Mouse (Mus musculus) stomach, embryonic 15.5 days (tissue): ENCODE measurements at regions not wholly inside any gene's neighbourhood (a gene's known extent, or its start where the extent isn't known, plus 50 kb on each side); places are given as distances from the start of the nearest gene placed in this dataset.

Experiments used
- ATAC-seq: fragments of 200-750 bp; cut with Nextera tagmentation; 2 replicates; pipeline ENCODE4 v1.8.0; 2017; ENCODE audit warnings: low read depth, moderate number of reproducible peaks, moderate TSS enrichment; ENCODE audit not compliant: insufficient read depth, low FRiP score
- H3K27ac ChIP-seq: fragments of 300-500 bp; sonication (generic); 2 replicates; pipeline ENCODE4 v1.5.1; 2015; ENCODE audit warnings: mild to moderate bottlenecking, inconsistent platforms
- H3K27me3 ChIP-seq: fragments of 300-500 bp; sonication (generic); replicated peaks from 2 replicates; pipeline ENCODE4 v1.6.1; 2015; ENCODE audit warnings: inconsistent platforms
- H3K36me3 ChIP-seq: fragments of 300-500 bp; sonication (generic); 2 replicates; pipeline ENCODE4 v1.6.1; 2015; ENCODE audit warnings: inconsistent platforms
- H3K4me1 ChIP-seq: fragments of 300-500 bp; sonication (generic); 2 replicates; pipeline ENCODE4 v1.6.1; 2015; ENCODE audit warnings: inconsistent platforms
- H3K4me2 ChIP-seq: fragments of 300-500 bp; sonication (generic); 2 replicates; pipeline ENCODE4 v1.6.1; 2015; ENCODE audit warnings: mild to moderate bottlenecking, inconsistent platforms
- H3K4me3 ChIP-seq: fragments of 300-500 bp; sonication (generic); replicated peaks from 2 replicates; pipeline ENCODE4 v1.5.1; 2015; ENCODE audit warnings: inconsistent platforms
- H3K9ac ChIP-seq: fragments of 300-500 bp; sonication (generic); 2 replicates; pipeline ENCODE4 v1.6.1; 2015; ENCODE audit warnings: inconsistent platforms
- H3K9me3 ChIP-seq: fragments of 300-500 bp; sonication (generic); 2 replicates; pipeline ENCODE4 v1.6.1; 2016; ENCODE audit warnings: inconsistent platforms
- WGBS: fragments of 180-500 bp; shearing (Covaris S2); methylation state at CpG from one replicate; pipeline ENCODE4 v1.1.7; 2015; 5-methylcytosine and 5-hydroxymethylcytosine counted together

DNA sequence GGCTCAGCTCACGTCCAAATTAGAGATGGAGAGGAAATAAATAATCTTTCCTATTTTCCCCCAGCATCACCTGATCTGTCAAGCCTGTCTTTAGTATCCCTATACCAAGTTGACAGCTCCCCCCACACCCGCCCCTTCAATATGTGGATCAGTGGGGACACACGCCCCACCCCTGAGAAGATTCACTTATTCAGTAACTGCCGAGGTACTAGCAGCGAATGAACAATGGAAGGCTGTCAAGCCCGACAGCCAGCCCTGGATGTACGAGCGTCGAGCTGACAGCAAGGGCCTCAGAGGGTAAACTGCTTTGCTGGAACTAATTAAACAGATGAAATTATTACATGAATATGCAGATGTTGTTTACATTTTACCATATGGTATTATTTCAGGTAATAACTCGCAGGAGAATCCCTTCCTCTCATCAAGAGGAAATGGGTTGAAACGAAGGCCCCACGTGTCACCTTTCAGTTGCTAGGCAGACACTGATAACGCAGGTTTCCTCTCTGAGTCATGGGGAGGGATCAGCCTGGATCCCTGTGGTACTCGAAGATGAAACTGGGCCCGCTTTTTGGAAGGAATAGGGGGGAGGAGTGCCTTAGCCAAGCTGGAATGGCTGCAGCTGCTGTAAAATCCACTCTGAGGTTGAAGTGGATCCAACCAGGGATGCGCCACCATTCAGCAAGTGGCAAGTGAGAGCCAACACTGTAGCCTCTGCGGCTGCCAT is 319.7 kb downstream of the Nr2f2 start:
- no peaks in the 10 kb centered on the region for H3K9me3 ChIP-seq
- no peaks in the 10 kb centered on the region for H3K27me3 ChIP-seq
- no peaks in the 10 kb centered on the region for H3K4me1 ChIP-seq
- no peak overlapping the region for H3K27ac ChIP-seq
- no peak overlapping the region for H3K4me3 ChIP-seq
- no peak overlapping the region for H3K4me2 ChIP-seq
- H3K9ac ChIP-seq = no peak overlapping the region
- WGBS = 64% methylated on average over 17 of the region's 17 CpGs
- no peak for ATAC-seq
- H3K36me3 ChIP-seq = no peaks in the 10 kb centered on the region

DNA sequence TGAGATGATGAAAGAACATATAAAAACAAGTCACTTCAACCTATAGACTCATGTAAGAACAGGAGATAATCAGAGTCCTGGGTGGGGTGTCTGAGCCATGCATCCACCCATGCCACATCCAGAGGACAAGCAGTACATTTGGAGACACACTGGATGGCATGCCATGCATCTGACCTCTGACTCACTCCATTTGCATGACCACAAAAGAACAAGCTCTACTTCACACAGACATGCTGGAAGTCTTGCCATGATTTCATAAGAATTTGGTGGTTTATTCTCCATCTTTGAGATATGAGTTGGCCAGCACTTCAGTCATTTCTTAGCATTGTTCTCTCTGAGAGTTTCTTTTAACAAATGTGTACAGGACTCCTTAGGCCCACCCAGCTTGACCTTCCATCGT is 329.5 kb downstream of the Nr2f2 start:
- no peaks in the 10 kb centered on the region for H3K36me3 ChIP-seq
- H3K27ac ChIP-seq = no peak overlapping the region
- H3K4me3 ChIP-seq = no peak overlapping the region
- no peak overlapping the region for H3K4me2 ChIP-seq
- ATAC-seq = no peak
- H3K9ac ChIP-seq = no peak overlapping the region
- no peaks in the 10 kb centered on the region for H3K4me1 ChIP-seq
- no peaks in the 10 kb centered on the region for H3K27me3 ChIP-seq
- no peaks in the 10 kb centered on the region for H3K9me3 ChIP-seq
- 62% methylated on average over 1 of the region's 1 CpGs for WGBS

DNA sequence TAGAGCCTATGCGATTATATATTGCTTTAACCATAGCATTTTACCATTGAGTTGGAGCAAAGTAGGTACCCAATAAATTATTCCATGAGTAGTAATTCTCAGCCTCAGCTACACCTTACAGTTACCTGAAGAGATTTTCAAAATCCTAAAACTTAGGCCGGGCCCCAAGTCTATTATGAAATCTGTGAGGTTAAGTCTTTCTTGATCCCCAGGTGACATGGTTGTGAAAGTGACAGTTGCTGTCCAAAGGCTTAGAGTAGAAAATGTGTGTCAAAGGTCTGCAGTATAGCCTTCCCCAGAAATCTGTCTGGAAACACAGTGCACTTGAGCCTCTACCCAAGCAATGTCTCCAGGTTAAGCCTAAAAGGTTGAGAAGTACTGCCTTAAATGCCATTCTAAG is 333.7 kb downstream of the Nr2f2 start:
- H3K4me2 ChIP-seq = no peak overlapping the region
- H3K27ac ChIP-seq = no peak overlapping the region
- H3K4me1 ChIP-seq = no peaks in the 10 kb centered on the region
- no peak overlapping the region for H3K4me3 ChIP-seq
- H3K27me3 ChIP-seq = no peaks in the 10 kb centered on the region
- H3K9me3 ChIP-seq = no peaks in the 10 kb centered on the region
- WGBS = 94% methylated on average over 2 of the region's 2 CpGs
- H3K36me3 ChIP-seq = no peaks in the 10 kb centered on the region
- ATAC-seq = no peak
- no peak overlapping the region for H3K9ac ChIP-seq

DNA sequence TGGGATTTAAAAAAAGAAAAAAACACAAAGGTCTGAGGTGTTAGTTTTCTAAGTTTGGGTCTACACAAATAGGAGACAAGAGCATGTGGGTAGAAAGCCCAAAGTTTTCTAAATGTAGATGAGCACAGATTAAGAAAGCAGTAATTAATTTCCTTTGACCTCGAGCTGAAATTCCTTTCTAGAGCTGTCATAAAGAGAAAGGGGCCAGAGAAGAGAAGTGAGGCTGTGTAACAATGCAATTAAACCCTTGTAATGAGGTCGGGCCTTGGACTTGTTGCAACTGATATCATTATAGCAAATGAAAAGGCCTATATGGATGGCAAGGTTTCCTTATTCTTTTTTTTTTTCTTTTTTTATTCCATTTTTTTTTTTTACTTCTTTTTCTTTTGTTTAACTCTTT is 337.2 kb downstream of the Nr2f2 start:
- Histone ChIP-seq H3K36me3 (no peaks in the 10 kb centered on the region), H3K27me3 (no peaks in the 10 kb centered on the region), H3K9me3 (no peaks in the 10 kb centered on the region), H3K4me2 (no peak overlapping the region), H3K9ac (no peak overlapping the region), H3K27ac (no peak overlapping the region), H3K4me1 (no peaks in the 10 kb centered on the region), H3K4me3 (no peak overlapping the region)
- no peak for ATAC-seq
- WGBS = 60% methylated on average over 2 of the region's 2 CpGs

DNA sequence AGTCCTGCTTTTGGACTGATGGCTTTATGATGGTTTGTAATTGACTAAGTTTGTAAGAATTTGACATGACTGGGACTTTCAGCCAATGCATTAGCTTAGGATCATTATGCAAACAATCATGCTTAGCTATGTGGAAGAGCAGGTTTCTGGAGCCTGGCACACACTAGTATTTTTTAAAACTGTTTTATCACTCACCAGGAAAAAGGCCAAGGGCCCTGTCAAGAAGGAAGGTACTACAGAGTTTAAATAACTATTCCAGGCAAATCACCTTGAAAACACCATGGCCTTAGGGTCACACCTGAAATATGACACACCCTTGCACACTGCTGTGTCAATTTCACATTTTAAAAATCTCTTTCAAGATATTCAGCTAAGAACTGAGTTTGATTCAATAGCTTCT is 341.0 kb downstream of the Nr2f2 start:
- Histone ChIP-seq H3K36me3 (no peaks in the 10 kb centered on the region), H3K9me3 (no peaks in the 10 kb centered on the region), H3K4me2 (no peak overlapping the region), H3K27ac (no peak overlapping the region), H3K4me1 (no peaks in the 10 kb centered on the region), H3K4me3 (no peak overlapping the region), H3K27me3 (no peaks in the 10 kb centered on the region), H3K9ac (no peak overlapping the region)
- peak; percentile 53 for ATAC-seq

DNA sequence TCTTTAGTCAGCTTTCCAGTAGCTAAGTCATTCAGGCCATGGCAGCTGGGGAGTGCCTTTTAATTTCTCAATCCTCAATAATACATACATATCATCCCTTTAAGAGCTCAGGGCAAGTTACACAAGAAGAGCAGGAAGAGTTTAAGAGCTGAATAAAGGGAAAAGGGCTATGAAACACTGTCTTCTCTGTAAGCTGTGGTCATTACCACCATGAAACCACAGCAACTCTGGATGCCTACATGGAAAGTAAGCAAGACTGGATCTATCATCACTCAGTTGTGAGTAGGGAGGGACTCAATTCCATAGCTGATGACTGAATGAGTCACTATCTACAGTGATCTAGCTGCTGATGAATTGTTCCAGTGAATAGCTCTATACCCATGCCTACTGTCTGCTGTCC is 349.9 kb downstream of the Nr2f2 start:
- ATAC-seq = no peak
- Histone ChIP-seq H3K9ac (no peak overlapping the region), H3K27me3 (no peaks in the 10 kb centered on the region), H3K36me3 (no peaks in the 10 kb centered on the region), H3K4me3 (no peak overlapping the region), H3K4me1 (no peaks in the 10 kb centered on the region), H3K4me2 (no peak overlapping the region), H3K9me3 (no peaks in the 10 kb centered on the region), H3K27ac (no peak overlapping the region)

DNA sequence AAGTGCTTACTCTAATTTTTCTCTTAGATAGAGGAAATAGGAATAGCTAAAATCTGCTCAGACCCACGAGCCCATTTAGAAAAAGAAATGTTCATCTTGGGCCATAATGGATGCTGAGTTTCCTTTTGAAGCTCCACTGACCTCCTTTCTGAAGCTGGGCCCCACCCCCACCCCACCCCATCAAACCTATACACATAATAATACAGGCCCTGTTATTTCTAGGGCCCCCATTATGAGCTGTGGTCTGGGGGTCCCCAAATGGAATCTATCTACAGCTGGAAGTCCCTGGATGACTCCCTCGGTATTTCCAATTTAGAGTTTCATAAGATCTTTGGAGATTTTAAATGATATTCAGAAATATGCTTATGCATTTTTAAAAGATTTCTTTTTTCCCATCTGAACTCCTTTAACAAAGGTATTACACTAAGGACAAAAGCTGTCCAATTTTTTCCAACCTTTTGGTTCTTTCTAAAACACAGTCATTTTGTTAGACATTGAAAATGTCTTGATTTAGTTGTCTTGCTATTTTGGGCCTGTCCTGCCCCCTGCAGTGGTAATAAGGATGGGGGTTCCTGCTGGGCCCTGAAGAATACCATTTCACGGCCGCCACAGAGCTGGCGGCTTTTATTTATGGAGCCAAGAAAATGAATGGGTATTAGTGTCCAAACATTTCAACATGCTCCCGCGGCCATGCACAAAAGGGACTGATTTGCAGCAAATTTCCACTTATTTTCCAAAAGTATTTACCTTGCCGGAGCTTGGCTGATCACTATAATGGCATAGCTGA is 363.1 kb downstream of the Nr2f2 start:
- Histone ChIP-seq H3K27ac (no peak overlapping the region), H3K4me3 (no peak overlapping the region), H3K9me3 (no peaks in the 10 kb centered on the region), H3K36me3 (no peaks in the 10 kb centered on the region), H3K4me1 (no peaks in the 10 kb centered on the region), H3K4me2 (no peak overlapping the region), H3K9ac (no peak overlapping the region), H3K27me3 (no peaks in the 10 kb centered on the region)
- ATAC-seq = no peak
- WGBS = 63% methylated on average over 8 of the region's 8 CpGs

DNA sequence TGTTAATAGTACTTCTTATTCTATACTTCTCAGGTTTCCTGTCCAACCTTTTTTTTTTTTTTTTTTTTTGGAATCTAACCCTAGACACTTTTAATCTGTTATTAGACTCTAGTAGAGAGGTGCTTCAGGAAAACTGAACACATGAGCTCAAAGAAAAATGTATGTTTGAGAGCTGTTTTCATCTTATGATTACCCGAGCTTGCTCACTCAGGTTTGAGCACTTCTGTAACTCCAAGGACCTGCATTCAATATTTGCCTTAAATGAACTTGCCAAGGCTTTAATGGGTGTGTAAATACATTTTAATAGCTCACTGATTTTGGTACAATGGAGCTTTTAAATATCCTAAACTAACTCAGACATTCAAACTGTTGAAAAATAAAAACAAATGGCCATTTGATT is 367.8 kb downstream of the Nr2f2 start:
- no peak for ATAC-seq
- Histone ChIP-seq H3K9me3 (no peaks in the 10 kb centered on the region), H3K4me2 (no peak overlapping the region), H3K4me3 (no peak overlapping the region), H3K9ac (no peak overlapping the region), H3K27me3 (no peaks in the 10 kb centered on the region), H3K36me3 (no peaks in the 10 kb centered on the region), H3K27ac (no peak overlapping the region), H3K4me1 (no peaks in the 10 kb centered on the region)
- 46% methylated on average over 1 of the region's 1 CpGs for WGBS

DNA sequence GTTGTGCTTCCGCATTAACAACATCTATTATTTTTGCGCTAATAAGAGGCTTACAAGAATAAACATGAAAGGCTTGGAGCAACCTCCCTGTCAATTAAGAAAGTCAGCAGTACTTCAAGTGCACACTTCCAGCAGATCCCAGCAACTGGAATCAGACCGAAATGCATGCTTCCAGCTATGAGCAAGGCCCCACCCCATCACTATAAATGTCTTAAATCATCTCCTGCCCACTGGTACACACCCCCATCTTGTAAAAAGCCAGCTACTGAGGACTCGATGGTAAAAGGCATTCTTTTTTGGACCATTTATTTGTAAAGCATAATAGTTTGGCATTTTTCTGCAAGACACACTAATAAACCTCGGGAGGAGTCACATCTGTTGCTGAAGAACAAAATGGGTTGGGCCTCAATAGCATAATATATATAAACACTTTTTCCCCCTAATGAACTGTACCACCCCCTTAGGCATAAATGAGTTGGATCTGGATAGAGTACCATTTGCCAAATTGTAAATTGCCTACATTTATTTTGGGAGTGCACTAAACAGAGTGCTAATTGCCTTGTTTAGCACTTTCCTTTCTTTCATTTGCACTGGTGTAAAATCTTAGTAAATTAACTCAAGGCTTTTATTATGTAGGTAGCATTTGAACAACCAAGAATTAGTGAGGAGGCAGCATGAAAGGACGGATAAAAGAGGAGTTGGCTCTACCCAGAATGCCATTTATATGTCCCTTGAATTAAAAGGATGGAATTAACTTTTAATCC is 371.8 kb downstream of the Nr2f2 start:
- Histone ChIP-seq H3K9ac (no peak overlapping the region), H3K36me3 (no peaks in the 10 kb centered on the region), H3K4me2 (no peak overlapping the region), H3K4me3 (no peak overlapping the region), H3K27ac (no peak overlapping the region), H3K9me3 (no peaks in the 10 kb centered on the region), H3K27me3 (no peaks in the 10 kb centered on the region), H3K4me1 (no peaks in the 10 kb centered on the region)
- 65% methylated on average over 6 of the region's 6 CpGs for WGBS
- ATAC-seq = no peak

DNA sequence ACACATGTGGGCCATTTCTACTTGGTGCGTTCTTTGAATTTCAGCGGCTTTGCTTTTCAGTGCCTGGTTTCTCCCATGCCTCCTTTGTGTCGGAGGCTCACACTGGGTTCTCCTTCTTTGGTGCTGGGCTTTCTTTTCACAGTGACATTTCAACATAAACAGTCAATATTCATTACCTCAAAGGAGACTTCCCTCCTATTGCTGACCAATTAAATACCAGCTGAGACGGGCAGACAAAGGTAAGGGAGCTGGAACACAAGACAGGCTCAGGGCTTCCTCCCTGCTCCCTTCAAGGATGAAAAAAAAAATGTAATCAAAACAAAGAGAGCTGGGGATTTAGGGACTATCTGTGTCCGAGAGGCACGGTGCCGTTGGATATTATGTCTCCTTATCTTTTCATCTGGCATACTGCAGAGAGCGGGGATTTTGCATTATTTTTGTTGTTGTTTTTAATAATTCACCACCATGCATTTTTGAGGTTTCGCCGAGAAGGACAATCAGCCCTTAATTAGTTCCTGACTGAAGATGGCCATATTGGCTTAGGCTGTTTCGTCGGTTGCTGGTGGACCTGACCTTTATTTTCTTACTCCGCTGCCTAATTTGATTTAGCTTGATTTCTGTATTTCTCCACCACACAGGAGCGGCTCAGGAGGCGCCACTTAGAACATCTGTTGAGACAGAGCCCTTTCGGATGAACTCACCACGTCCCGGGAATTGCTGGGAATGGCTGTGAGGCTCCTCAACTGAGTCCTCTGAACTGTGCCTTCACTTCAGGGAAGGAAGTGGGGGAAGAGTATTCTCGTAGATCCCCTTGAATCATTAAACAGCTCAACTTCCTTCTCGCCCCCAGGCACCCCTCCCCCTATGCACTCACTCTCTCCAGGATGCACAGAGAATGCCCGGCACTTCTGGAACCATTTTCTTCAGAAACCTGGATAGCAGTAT is 373.9 kb downstream of the Nr2f2 start:
- H3K9ac ChIP-seq = no peak overlapping the region
- H3K36me3 ChIP-seq = no peaks in the 10 kb centered on the region
- no peak for ATAC-seq
- no peak overlapping the region for H3K27ac ChIP-seq
- 17% methylated on average over 21 of the region's 21 CpGs for WGBS
- H3K4me2 ChIP-seq = peak overlapping the region; percentile 42
- no peaks in the 10 kb centered on the region for H3K4me1 ChIP-seq
- peak overlapping the region; percentile 28 for H3K4me3 ChIP-seq
- H3K27me3 ChIP-seq = no peaks in the 10 kb centered on the region
- no peaks in the 10 kb centered on the region for H3K9me3 ChIP-seq

DNA sequence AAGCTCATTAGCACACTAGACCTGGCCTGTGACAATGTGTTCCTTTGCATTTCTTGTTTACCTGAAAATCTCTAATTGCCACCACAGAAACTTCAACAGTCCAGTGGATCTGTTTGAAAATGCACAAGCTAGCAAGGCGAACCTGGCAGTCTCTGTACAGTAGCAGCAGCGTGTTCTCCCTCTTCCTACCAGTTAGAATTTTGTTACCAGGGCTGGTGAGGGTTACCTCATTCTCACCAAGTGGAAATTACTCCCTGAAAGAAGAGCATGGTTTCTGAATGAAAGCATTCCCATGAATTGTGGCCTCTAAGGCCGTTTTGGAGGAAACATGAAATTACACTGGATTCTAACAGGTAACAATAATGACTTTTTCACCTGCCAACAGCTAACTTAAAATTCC is 374.6 kb downstream of the Nr2f2 start:
- Histone ChIP-seq H3K4me3 (no peak overlapping the region), H3K4me1 (no peaks in the 10 kb centered on the region), H3K9me3 (no peaks in the 10 kb centered on the region), H3K9ac (no peak overlapping the region), H3K27me3 (no peaks in the 10 kb centered on the region), H3K27ac (no peak overlapping the region), H3K4me2 (peak overlapping the region; percentile 42; the same call in 1 of the 2 replicates), H3K36me3 (no peaks in the 10 kb centered on the region)
- WGBS = 45% methylated on average over 3 of the region's 3 CpGs
- no peak for ATAC-seq
